Mouse (Mus musculus): ENCODE results near the gene Gm44502. TPM values are rescaled to one million over a fixed set of nuclear protein-coding genes. Genes with fewer than 3 reads are reported as not detected.
A peak's percentile ranks its signal among the peaks of the same experiment; 100 is the strongest.

Gene Gm44502
- total RNA-seq, 2 experiments from 2014 or later, result not detected

- intact Hi-C loops (cut with DNase I), result no loop called here
Measured at GRCm38 (mm10) chr15:89415282-89415681, 14.2 kb downstream of the Gm44502 start.

GRCm38 (mm10) chr15:89410118-89410517 lies 19.4 kb downstream of the Gm44502 start, which contains the start of gene Syce3:
Syce3 (minus strand) TSS chr15:89410503.
- DNase-seq (ENCODE audit: extremely low spot score in 1 of 2, low spot score in 2 of 2), result peak in 1 of 2 experiments; percentile 45
- intact Hi-C loops (cut with DNase I), result no loop called here

More at GRCm38 (mm10) chr15:89415282-89415681, 14.2 kb downstream of the Gm44502 start:
- DNase-seq (ENCODE audit: extremely low spot score in 1 of 2, low spot score in 2 of 2), result no peak

- intact Hi-C loops (cut with DNase I), result no loop called here
- no peak for DNase-seq (ENCODE audit: extremely low spot score in 1 of 2, low spot score in 2 of 2)
Measured at GRCm38 (mm10) chr15:89406691-89407090, 22.8 kb downstream of the Gm44502 start.

GRCm38 (mm10) chr15:89404831-89405623 lies 24.5 kb downstream of the Gm44502 start:
- no peak for DNase-seq (ENCODE audit: extremely low spot score in 1 of 2, low spot score in 2 of 2)
- intact Hi-C loops (cut with DNase I), result no loop called here

GRCm38 (mm10) chr15:89402471-89402870 lies 27.0 kb downstream of the Gm44502 start:
- intact Hi-C loops (cut with DNase I), result no loop called here
- no peak for DNase-seq (ENCODE audit: extremely low spot score in 1 of 2, low spot score in 2 of 2)

GRCm38 (mm10) chr15:89399716-89400115 lies 29.8 kb downstream of the Gm44502 start:
- DNase-seq (ENCODE audit: extremely low spot score in 1 of 2, low spot score in 2 of 2), result no peak

GRCm38 (mm10) chr15:89398146-89398545 lies 31.4 kb downstream of the Gm44502 start:
- DNase-seq (ENCODE audit: extremely low spot score in 1 of 2, low spot score in 2 of 2), result no peak
- intact Hi-C loops (cut with DNase I), result no loop called here

More at GRCm38 (mm10) chr15:89399716-89400115, 29.8 kb downstream of the Gm44502 start:
- intact Hi-C loops (cut with DNase I), result no loop called here

GRCm38 (mm10) chr15:89396883-89397282 lies 32.6 kb downstream of the Gm44502 start:
- intact Hi-C loops (cut with DNase I), result no loop called here
- DNase-seq (ENCODE audit: extremely low spot score in 1 of 2, low spot score in 2 of 2), result no peak

GRCm38 (mm10) chr15:89390081-89390480 lies 39.4 kb downstream of the Gm44502 start:
- intact Hi-C loops (cut with DNase I), result no loop called here
- no peak for DNase-seq (ENCODE audit: extremely low spot score in 1 of 2, low spot score in 2 of 2)

- no peak for DNase-seq (ENCODE audit: extremely low spot score in 1 of 2, low spot score in 2 of 2)
- intact Hi-C loops (cut with DNase I), result no loop called here
Measured at GRCm38 (mm10) chr15:89387127-89387526, 42.4 kb downstream of the Gm44502 start.

GRCm38 (mm10) chr15:89384617-89385016 lies 44.9 kb downstream of the Gm44502 start, which contains the start of gene Klhdc7b:
Klhdc7b (plus strand) TSS chr15:89384917.
- DNase-seq (ENCODE audit: extremely low spot score in 1 of 2, low spot score in 2 of 2), result no peak
- intact Hi-C loops (cut with DNase I), result no loop called here

GRCm38 (mm10) chr15:89379429-89379828 lies 50.1 kb downstream of the Gm44502 start:
- intact Hi-C loops (cut with DNase I), result no loop called here
- peak in 1 of 2 experiments; percentile 50 for DNase-seq (ENCODE audit: extremely low spot score in 1 of 2, low spot score in 2 of 2)

GRCm38 (mm10) chr15:89378831-89379401 lies 50.6 kb downstream of the Gm44502 start, which contains the start of gene Odf3b:
Odf3b (minus strand) TSS chr15:89379282.
- no peak for DNase-seq (ENCODE audit: extremely low spot score in 1 of 2, low spot score in 2 of 2)
- intact Hi-C loops (cut with DNase I), result no loop called here

- intact Hi-C loops (cut with DNase I), result no loop called here
- no peak for DNase-seq (ENCODE audit: extremely low spot score in 1 of 2, low spot score in 2 of 2)
Measured at GRCm38 (mm10) chr15:89377938-89378828, 51.3 kb downstream of the Gm44502 start.

- intact Hi-C loops (cut with DNase I), result no loop called here
- no peak for DNase-seq (ENCODE audit: extremely low spot score in 1 of 2, low spot score in 2 of 2)
Measured at GRCm38 (mm10) chr15:89377362-89377761, 52.1 kb downstream of the Gm44502 start.

GRCm38 (mm10) chr15:89376957-89377356 lies 52.5 kb downstream of the Gm44502 start, which contains the start of gene Tymp:
Tymp (minus strand) TSS chr15:89377039.
- intact Hi-C loops (cut with DNase I), result no loop called here

GRCm38 (mm10) chr15:89376040-89376439 lies 53.5 kb downstream of the Gm44502 start:
- no peak for DNase-seq (ENCODE audit: extremely low spot score in 1 of 2, low spot score in 2 of 2)
- intact Hi-C loops (cut with DNase I), result no loop called here

More at GRCm38 (mm10) chr15:89376957-89377356, 52.5 kb downstream of the Gm44502 start, which contains the start of gene Tymp:
- DNase-seq (ENCODE audit: extremely low spot score in 1 of 2, low spot score in 2 of 2), result no peak

GRCm38 (mm10) chr15:89374801-89375534 lies 54.5 kb downstream of the Gm44502 start:
- intact Hi-C loops (cut with DNase I), result no loop called here
- no peak for DNase-seq (ENCODE audit: extremely low spot score in 1 of 2, low spot score in 2 of 2)

Measured in left cerebral cortex, postnatal 10 days (tissue).